Mouse (Mus musculus): Measurements from ENCODE around the gene Pank2. TPM values are rescaled to one million over a fixed set of nuclear protein-coding genes. Genes with fewer than 3 reads are reported as not detected.

Pank2 gene
- polyA plus RNA-seq, 1 experiment = 3.0 TPM

GRCm38 (mm10) chr2:131254329-131254713, 8.0 kb upstream of the Pank2 start:
- H3K4me1 ChIP-seq (ENCODE audit: control insufficient read depth) = peaks cover 64% of the 10 kb centered on the region
- TF ChIP-seq GATA1 (IDR thresholded peaks at IDR 0.05; ENCODE audit: low read length) = no peak
- no peak for TF ChIP-seq TAL1 (IDR thresholded peaks at IDR 0.05; ENCODE audit: low read length)
- H3K36me3 ChIP-seq (ENCODE audit: control insufficient read depth) = peaks cover 22% of the 10 kb centered on the region
- H3K4me3 ChIP-seq (replicated peaks) = peak overlapping the region; percentile 8
- H3K27me3 ChIP-seq (ENCODE audit: control insufficient read depth) = no peaks in the 10 kb centered on the region
- H3K9me3 ChIP-seq (ENCODE audit: control insufficient read depth, low read length) = no peaks in the 10 kb centered on the region

- peaks cover 76% of the 10 kb centered on the region for H3K4me1 ChIP-seq (ENCODE audit: control insufficient read depth)
- no peaks in the 10 kb centered on the region for H3K27me3 ChIP-seq (ENCODE audit: control insufficient read depth)
- peaks cover 12% of the 10 kb centered on the region for H3K36me3 ChIP-seq (ENCODE audit: control insufficient read depth)
- TF ChIP-seq GATA1 (IDR thresholded peaks at IDR 0.05; ENCODE audit: low read length) = no peak
- TF ChIP-seq TAL1 (IDR thresholded peaks at IDR 0.05; ENCODE audit: low read length) = no peak
- no peaks in the 10 kb centered on the region for H3K9me3 ChIP-seq (ENCODE audit: control insufficient read depth, low read length)
- no peak overlapping the region for H3K4me3 ChIP-seq (replicated peaks)
These were observed 6.6 kb upstream of the Pank2 start for GRCm38 (mm10) chr2:131255738-131256137.

- no peak overlapping the region for H3K4me3 ChIP-seq (replicated peaks)
- H3K36me3 ChIP-seq (ENCODE audit: control insufficient read depth) = no peaks in the 10 kb centered on the region
- no peaks in the 10 kb centered on the region for H3K9me3 ChIP-seq (ENCODE audit: control insufficient read depth, low read length)
- H3K4me1 ChIP-seq (ENCODE audit: control insufficient read depth) = peaks cover 77% of the 10 kb centered on the region
- no peaks in the 10 kb centered on the region for H3K27me3 ChIP-seq (ENCODE audit: control insufficient read depth)
- TF ChIP-seq TAL1 (IDR thresholded peaks at IDR 0.05; ENCODE audit: low read length) (no peak), GATA1 (IDR thresholded peaks at IDR 0.05; ENCODE audit: low read length) (no peak)
These were observed 3.6 kb upstream of the Pank2 start for GRCm38 (mm10) chr2:131258693-131259092.

GRCm38 (mm10) chr2:131260544-131261307, 1.6 kb upstream of the Pank2 start:
- no peak for TF ChIP-seq TAL1 (IDR thresholded peaks at IDR 0.05; ENCODE audit: low read length)
- TF ChIP-seq GATA1 (IDR thresholded peaks at IDR 0.05; ENCODE audit: low read length) = peak; percentile 53
- H3K4me1 ChIP-seq (ENCODE audit: control insufficient read depth) = peaks cover 76% of the 10 kb centered on the region
- peak overlapping the region; percentile 92 for H3K4me3 ChIP-seq (replicated peaks)
- no peaks in the 10 kb centered on the region for H3K9me3 ChIP-seq (ENCODE audit: control insufficient read depth, low read length)
- H3K36me3 ChIP-seq (ENCODE audit: control insufficient read depth) = peaks cover 16% of the 10 kb centered on the region
- no peaks in the 10 kb centered on the region for H3K27me3 ChIP-seq (ENCODE audit: control insufficient read depth)

GRCm38 (mm10) chr2:131261481-131262212, 648 bp upstream of the Pank2 start:
- peaks cover 22% of the 10 kb centered on the region for H3K36me3 ChIP-seq (ENCODE audit: control insufficient read depth)
- no peaks in the 10 kb centered on the region for H3K9me3 ChIP-seq (ENCODE audit: control insufficient read depth, low read length)
- H3K4me1 ChIP-seq (ENCODE audit: control insufficient read depth) = peaks cover 78% of the 10 kb centered on the region
- H3K27me3 ChIP-seq (ENCODE audit: control insufficient read depth) = no peaks in the 10 kb centered on the region
- TF ChIP-seq GATA1 (IDR thresholded peaks at IDR 0.05; ENCODE audit: low read length) = no peak
- no peak for TF ChIP-seq TAL1 (IDR thresholded peaks at IDR 0.05; ENCODE audit: low read length)
- H3K4me3 ChIP-seq (replicated peaks) = peak overlapping the region; percentile 92

DNA sequence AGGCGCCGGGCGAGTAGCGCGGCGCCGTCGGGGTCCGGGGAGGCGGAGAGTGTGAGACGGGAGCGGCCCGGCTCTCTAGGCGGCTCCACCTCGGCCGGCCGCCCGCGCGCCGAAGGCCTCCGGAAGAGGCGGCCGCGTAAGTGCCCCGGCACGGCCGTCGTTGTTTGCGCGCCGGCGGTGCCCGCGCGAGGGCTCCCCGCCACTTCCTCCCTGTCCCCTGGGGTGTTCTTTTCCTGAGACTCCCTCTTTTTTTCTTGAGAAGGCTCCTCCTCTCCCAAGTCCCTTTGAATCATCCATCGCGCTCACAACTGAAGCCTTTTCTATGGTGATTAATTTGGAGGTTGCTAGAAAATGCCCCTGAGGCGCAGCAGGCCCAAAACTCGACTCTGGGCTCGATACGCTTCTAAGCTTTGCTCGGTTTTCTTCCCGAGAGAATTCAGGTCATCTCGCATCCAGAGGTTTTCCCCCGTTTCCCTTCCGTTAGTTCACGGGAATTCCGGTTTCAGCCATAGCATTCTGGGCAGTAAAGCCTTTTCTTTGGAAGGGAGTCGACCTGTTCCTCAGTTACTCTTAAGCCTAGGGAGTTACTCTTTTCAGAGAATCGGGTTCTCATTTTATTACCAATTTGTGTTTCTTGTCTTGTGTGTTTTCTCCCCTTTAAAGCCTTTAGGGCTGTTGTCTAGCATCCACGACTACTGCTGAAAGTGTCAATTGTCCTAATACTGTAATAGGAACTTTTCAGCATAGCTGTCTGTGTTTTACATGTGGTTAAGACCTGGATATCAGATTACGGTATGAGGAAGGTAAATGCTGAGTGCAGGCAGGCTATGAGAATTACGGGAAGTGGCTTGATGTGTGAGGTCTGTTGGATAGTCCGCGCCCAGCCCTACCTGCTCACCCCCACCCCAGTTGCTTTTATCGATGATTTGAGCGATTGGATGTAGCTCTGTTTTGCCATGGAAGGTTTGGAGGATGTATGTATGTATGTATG, 680 bp downstream of the Pank2 start:
- Histone ChIP-seq H3K4me3 (replicated peaks) (peak overlapping the region; percentile 92), H3K4me1 (ENCODE audit: control insufficient read depth) (peaks cover 72% of the 10 kb centered on the region)

DNA sequence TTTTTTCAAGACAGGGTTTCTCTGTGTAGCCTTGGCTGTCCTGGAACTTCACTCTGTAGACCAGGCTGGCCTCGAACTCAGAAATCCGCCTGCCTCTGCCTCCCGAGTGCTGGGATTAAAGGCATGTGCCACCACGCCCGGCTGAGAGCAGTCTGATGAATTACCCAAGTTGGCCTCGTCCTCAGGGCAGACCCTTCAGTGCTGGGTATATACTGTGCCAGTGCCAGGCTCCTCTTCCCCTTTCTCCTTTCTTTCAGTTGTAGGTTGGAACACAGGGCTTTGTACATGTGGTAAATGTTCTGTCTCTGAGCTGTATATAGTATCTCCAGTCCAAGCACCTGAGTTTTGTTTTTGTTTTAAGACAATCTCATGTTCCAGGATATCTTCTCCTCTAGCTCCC, 1.7 kb downstream of the Pank2 start:
- H3K27me3 ChIP-seq (ENCODE audit: control insufficient read depth) = no peaks in the 10 kb centered on the region
- H3K4me3 ChIP-seq (replicated peaks) = peak overlapping the region; percentile 92
- TF ChIP-seq TAL1 (IDR thresholded peaks at IDR 0.05; ENCODE audit: low read length) = no peak
- no peak for TF ChIP-seq GATA1 (IDR thresholded peaks at IDR 0.05; ENCODE audit: low read length)
- peaks cover 69% of the 10 kb centered on the region for H3K4me1 ChIP-seq (ENCODE audit: control insufficient read depth)
- H3K9me3 ChIP-seq (ENCODE audit: control insufficient read depth, low read length) = no peaks in the 10 kb centered on the region
- peaks cover 43% of the 10 kb centered on the region for H3K36me3 ChIP-seq (ENCODE audit: control insufficient read depth)

More for the DNA sequence above, 680 bp downstream of the Pank2 start:
- Histone ChIP-seq H3K36me3 (ENCODE audit: control insufficient read depth) (peaks cover 34% of the 10 kb centered on the region), H3K27me3 (ENCODE audit: control insufficient read depth) (no peaks in the 10 kb centered on the region), H3K9me3 (ENCODE audit: control insufficient read depth, low read length) (no peaks in the 10 kb centered on the region)
- TF ChIP-seq GATA1 (IDR thresholded peaks at IDR 0.05; ENCODE audit: low read length) (no peak), TAL1 (IDR thresholded peaks at IDR 0.05; ENCODE audit: low read length) (no peak)

DNA sequence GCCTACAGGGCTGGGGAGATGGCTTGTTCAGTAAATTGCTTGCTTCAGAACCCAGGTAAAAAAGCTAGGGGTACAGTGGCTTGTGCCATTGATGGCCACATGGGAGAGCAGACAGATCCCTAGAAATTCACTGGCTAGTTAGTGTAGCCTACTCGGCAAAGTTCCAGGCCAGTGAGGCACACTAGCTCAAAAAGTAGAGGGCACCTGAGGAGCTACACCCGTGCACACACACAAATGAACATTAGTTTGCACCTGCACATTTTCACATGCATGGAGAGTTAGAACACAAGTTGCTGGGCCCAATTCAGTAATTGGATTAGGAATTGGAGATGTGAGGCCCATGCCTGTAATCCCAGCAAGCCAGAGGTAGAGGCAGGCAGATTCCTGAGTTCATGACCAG, 2.8 kb downstream of the Pank2 start:
- TF ChIP-seq TAL1 (IDR thresholded peaks at IDR 0.05; ENCODE audit: low read length) = no peak
- TF ChIP-seq GATA1 (IDR thresholded peaks at IDR 0.05; ENCODE audit: low read length) = no peak
- Histone ChIP-seq H3K4me1 (ENCODE audit: control insufficient read depth) (peaks cover 61% of the 10 kb centered on the region), H3K36me3 (ENCODE audit: control insufficient read depth) (peaks cover 54% of the 10 kb centered on the region)

More for the DNA sequence above, 2.8 kb downstream of the Pank2 start:
- H3K9me3 ChIP-seq (ENCODE audit: control insufficient read depth, low read length) = no peaks in the 10 kb centered on the region
- no peaks in the 10 kb centered on the region for H3K27me3 ChIP-seq (ENCODE audit: control insufficient read depth)
- peak overlapping the region; percentile 92 for H3K4me3 ChIP-seq (replicated peaks)

All from erythroblast, embryonic 14.5 days (primary cell).